ENCODE assay signal across 8 mouse cellular contexts in genomic region chr9:116375658-116376357, GRCm38 (mm10).
DNase-seq lines count a peak whose midpoint lies in the region; ATAC-seq lines count a peak whose summit lies in the region.

No protein-coding gene starts in this region.

- no peak overlapping the region for H3K4me2 ChIP-seq in heart, embryonic 13.5 days

- no peak for ATAC-seq in heart, embryonic 13.5 days (ENCODE audit: extremely low read depth, insufficient number of reproducible peaks, low FRiP score, low TSS enrichment)

- H3K4me1 ChIP-seq in heart, embryonic 13.5 days = peaks cover 9% of the 10 kb centered on the region

- peak overlapping the region; percentile 34; the same call in 1 of the 2 replicates for H3K9ac ChIP-seq in heart, embryonic 13.5 days

- 0 out of 2 replicates have a peak overlapping the region, but pooled peaks have one; percentile 24 for H3K27ac ChIP-seq in heart, embryonic 13.5 days (replicated peaks)

- H3K36me3 ChIP-seq in heart, embryonic 13.5 days = no peaks in the 10 kb centered on the region

- peak; percentile 38 for DNase-seq in retina, postnatal 1 day
- no peak for DNase-seq in retina, embryonic 14.5 days (ENCODE audit: low spot score)
- DNase-seq in cerebellum, postnatal 36 days = peak; percentile 8 to 13
- DNase-seq in layer of hippocampus, adult 8-10 months (ENCODE audit: low spot score in 2 of 2) = peak; percentile 66 to 74
- peak; percentile 83 for DNase-seq in lung, postnatal 10 days
- DNase-seq in right cerebral cortex, postnatal 4 days = peak; percentile 67
- no peak for DNase-seq in embryo, embryonic 10.5 days (ENCODE audit: low spot score)

- H3K9me3 ChIP-seq in heart, embryonic 13.5 days = no peaks in the 10 kb centered on the region

- H3K27me3 ChIP-seq in heart, embryonic 13.5 days (replicated peaks) = no peaks in the 10 kb centered on the region

- no peak overlapping the region for H3K4me3 ChIP-seq in heart, embryonic 13.5 days

- 51% methylated on average over 12 of the region's 12 CpGs for WGBS in heart, embryonic 13.5 days

Comparison
In these comparisons a context has a peak if more than half of its experiments do, and no peak if none do; other contexts are left out.
1. DNase-seq: peak in retina, postnatal 1 day (single experiment), cerebellum, postnatal 36 days (2 of 2), layer of hippocampus, adult 8-10 months (2 of 2), lung, postnatal 10 days (single experiment) and right cerebral cortex, postnatal 4 days (single experiment); none in retina, embryonic 14.5 days (single experiment) and embryo, embryonic 10.5 days (single experiment).